Mouse (Mus musculus) activated CD4-positive, CD25-positive, alpha-beta regulatory T cell (primary cell): Measurements from ENCODE around the gene S100a4. TPM values are rescaled to one million over a fixed set of nuclear protein-coding genes. Genes with fewer than 3 reads are reported as not detected.

Experiments used
- polyA plus RNA-seq, 2 experiments: library from polyadenylated mRNA; unstranded; fragments of 100-300 nt; shearing (Covaris generic); gene quantifications; one replicate each; pipeline ENCODE4 v1.2.1; 2017

S100a4 gene
- 100 to 1,000 TPM in 1 of 2 experiments, 10 to 100 TPM in 1; 94.8 to 925 TPM for polyA plus RNA-seq

GRCm38 (mm10) chr3:90603623-90604022 is at the start of gene S100a4:
TSS of gene S100a4 (plus strand) at chr3:90603771.

DNA sequence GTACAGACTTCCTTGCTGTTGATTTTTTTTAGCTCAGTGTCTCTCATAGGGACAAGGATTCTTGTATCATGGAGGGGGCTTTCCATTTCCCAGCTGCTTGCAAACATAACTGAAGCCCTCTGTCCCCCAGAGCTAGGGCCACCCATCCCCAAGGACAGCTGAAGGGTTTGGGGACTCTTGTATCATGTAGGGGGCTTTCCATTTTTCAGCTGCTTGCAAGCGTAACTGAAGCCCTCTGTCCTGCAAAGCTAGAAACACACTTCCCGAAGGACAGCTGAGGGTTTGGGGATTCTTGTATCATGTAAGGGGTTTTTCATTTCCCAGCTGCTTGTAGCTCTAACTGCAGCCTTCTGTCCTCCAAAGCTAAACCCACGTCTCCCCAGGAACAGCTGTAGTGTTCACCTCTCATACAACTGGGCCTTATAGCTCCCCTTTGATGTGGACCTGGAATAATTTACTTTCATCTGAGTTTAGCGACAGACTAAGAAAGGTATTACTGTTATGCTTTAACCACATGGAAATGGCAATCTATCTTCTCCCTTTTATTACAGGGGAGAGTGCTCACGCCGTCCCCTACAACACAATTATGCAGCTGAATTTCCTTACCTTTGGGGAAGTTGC is 43.5 kb upstream of the S100a4 start, which contains the start of gene S100a3:
Gene S100a3 (plus strand): TSS at position 571 of the 621 bp plus-strand sequence.

GRCm38 (mm10) chr3:90589947-90590346 is 13.6 kb upstream of the S100a4 start, which contains the start of gene S100a2:
TSS of gene S100a2 (plus strand) at chr3:90590247.

GRCm38 (mm10) chr3:90601486-90602110 is 2.0 kb upstream of the S100a4 start, which contains the start of gene Gm42674:
TSS of gene Gm42674 (plus strand) at chr3:90601904.

GRCm38 (mm10) chr3:90608223-90608622 is 4.7 kb downstream of the S100a4 start, which contains the start of gene S100a5:
TSS of gene S100a5 (plus strand) at chr3:90608523.

DNA sequence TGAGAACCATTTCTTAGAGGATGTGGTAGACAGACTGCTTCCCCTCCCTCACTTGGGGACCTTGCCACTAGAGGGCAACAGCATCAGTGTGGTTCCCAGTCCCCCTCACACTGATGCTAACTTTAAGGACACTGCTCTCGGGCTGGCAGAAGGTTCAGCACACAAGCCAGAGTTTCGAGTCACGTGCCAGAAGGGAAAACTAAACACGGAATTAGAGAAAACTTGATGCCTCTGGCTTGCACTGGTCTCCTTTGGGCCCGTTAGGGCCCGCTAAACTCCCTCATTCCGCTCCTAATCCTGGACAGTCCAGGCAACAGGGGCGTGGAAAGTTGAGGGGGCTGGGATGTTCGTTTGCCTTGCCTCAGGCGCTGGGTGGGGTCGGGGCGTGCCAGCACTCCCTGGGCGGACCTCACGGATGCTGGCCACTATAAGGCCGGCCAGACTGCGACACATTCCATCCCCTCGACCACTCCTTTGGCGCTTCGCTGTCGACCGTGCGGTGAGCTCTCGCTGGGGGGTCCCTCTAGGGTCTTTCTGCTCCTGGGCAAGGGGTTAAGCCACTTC is 9.2 kb downstream of the S100a4 start, which contains the start of gene S100a6:
Gene S100a6 (plus strand): TSS at position 155 of the 564 bp plus-strand sequence.

GRCm38 (mm10) chr3:90653717-90654116 is 50.1 kb downstream of the S100a4 start, which contains the start of gene S100a7a:
TSS of gene S100a7a (plus strand) at chr3:90654017.

Other genes starting within 250 kb of the S100a4 start
- gene Slc27a3, start 213.8 kb upstream of the S100a4 start, polyA plus RNA-seq = under 1 TPM in 1 of 2 experiments, not detected in 1; 0.64 TPM
- 10 to 100 TPM; 18.3 to 32.8 TPM for gene Ints3, start 170.1 kb upstream of the S100a4 start, polyA plus RNA-seq
- gene Npr1, start 137.9 kb upstream of the S100a4 start, polyA plus RNA-seq = under 1 TPM in 1 of 2 experiments, not detected in 1; 0.43 TPM
- gene Ilf2, start 127.6 kb upstream of the S100a4 start, polyA plus RNA-seq = 10 to 100 TPM; 74.7 to 96.6 TPM
- gene Snapin, start 112.7 kb upstream of the S100a4 start, polyA plus RNA-seq = 10 to 100 TPM; 96.3 to 96.9 TPM
- 100 to 1,000 TPM; 147 to 160 TPM for gene Chtop, start 94.3 kb upstream of the S100a4 start, polyA plus RNA-seq
- gene S100a1, start 89.4 kb upstream of the S100a4 start, polyA plus RNA-seq = 1 to 10 TPM; 4.4 to 6.8 TPM
- gene S100a13, start 89.3 kb upstream of the S100a4 start, polyA plus RNA-seq = 100 to 1,000 TPM; 192 to 245 TPM
- gene S100a14, start 76.9 kb upstream of the S100a4 start, polyA plus RNA-seq = under 1 TPM in 1 of 2 experiments, not detected in 1; 0.68 TPM
- gene S100a16, start 66.5 kb upstream of the S100a4 start, polyA plus RNA-seq = not detected
- 1 to 10 TPM; 2.0 to 2.8 TPM for gene S100a3, start 43.2 kb upstream of the S100a4 start, polyA plus RNA-seq
- gene S100a2, start 13.5 kb upstream of the S100a4 start, polyA plus RNA-seq = 1 to 10 TPM in 1 of 2 experiments, under 1 TPM in 1; 0.63 to 1.9 TPM
- not detected for gene Gm42674, start 1.9 kb upstream of the S100a4 start, polyA plus RNA-seq
- not detected for gene S100a5, start 4.8 kb downstream of the S100a4 start, polyA plus RNA-seq
- 1,000 to 10,000 TPM in 1 of 2 experiments, 100 to 1,000 TPM in 1; 298 to 1,210 TPM for gene S100a6, start 9.1 kb downstream of the S100a4 start, polyA plus RNA-seq
- gene S100a7a, start 50.2 kb downstream of the S100a4 start, polyA plus RNA-seq = not detected
- under 1 TPM in 1 of 2 experiments, not detected in 1; 0.88 TPM for gene S100a8, start 65.2 kb downstream of the S100a4 start, polyA plus RNA-seq
- gene S100a9, start 92.0 kb downstream of the S100a4 start, polyA plus RNA-seq = under 1 TPM in 1 of 2 experiments, not detected in 1; 0.33 TPM
- gene Pglyrp4, start 123.1 kb downstream of the S100a4 start, polyA plus RNA-seq = not detected
- not detected for gene Gm5849, start 174.1 kb downstream of the S100a4 start, polyA plus RNA-seq